Mouse (Mus musculus): ENCODE measurements around the gene Dusp7. TPM values are rescaled to one million over a fixed set of nuclear protein-coding genes. Genes with fewer than 3 reads are reported as not detected.

Gene Dusp7
- polyA plus RNA-seq, 1 experiment from 2014 or later: 27.6 TPM

- ATAC-seq (replicated peaks; ENCODE audit: low FRiP score) (no peak), DNase-seq (ENCODE audit: low spot score) (no peak)
- 6% methylated on average over 11 of the region's 11 CpGs for WGBS
- H3K4me3 ChIP-seq (ENCODE audit: low read depth, low read length): peak overlapping the region; percentile 86
- peak overlapping the region; percentile 92 for H3K9ac ChIP-seq (ENCODE audit: low read length)
- H3K4me1 ChIP-seq (replicated peaks; ENCODE audit: control insufficient read depth, insufficient read depth, low read length): peaks cover 9% of the 10 kb centered on the region
- H3K4me2 ChIP-seq (ENCODE audit: low read depth, low read length, severe bottlenecking): peak overlapping the region; percentile 98
- H3K27me3 ChIP-seq (ENCODE audit: control insufficient read depth, insufficient read depth, low read length): no peaks in the 10 kb centered on the region
- H3K9me3 ChIP-seq (ENCODE audit: control insufficient read depth, low read length): no peaks in the 10 kb centered on the region
- H3K36me3 ChIP-seq (ENCODE audit: control insufficient read depth, insufficient read depth, low read length): peaks cover 5% of the 10 kb centered on the region; the same call in 1 of the 2 replicates
- H3K27ac ChIP-seq (ENCODE audit: low read depth, low read length): no peak overlapping the region
Measured at GRCm38 (mm10) chr9:106369801-106370485, 1.5 kb downstream of the Dusp7 start.

GRCm38 (mm10) chr9:106370620-106371383 lies 2.4 kb downstream of the Dusp7 start:
- H3K4me2 ChIP-seq (ENCODE audit: low read depth, low read length, severe bottlenecking): peak overlapping the region; percentile 98

GRCm38 (mm10) chr9:106371384-106371671 lies 2.9 kb downstream of the Dusp7 start:
- no peak overlapping the region for H3K9ac ChIP-seq (ENCODE audit: low read length)
- no peaks in the 10 kb centered on the region for H3K9me3 ChIP-seq (ENCODE audit: control insufficient read depth, low read length)
- H3K36me3 ChIP-seq (ENCODE audit: control insufficient read depth, insufficient read depth, low read length): peaks cover 5% of the 10 kb centered on the region; the same call in 1 of the 2 replicates
- DNase-seq (ENCODE audit: low spot score) (no peak), ATAC-seq (replicated peaks; ENCODE audit: low FRiP score) (no peak)
- no peak overlapping the region for H3K4me2 ChIP-seq (ENCODE audit: low read depth, low read length, severe bottlenecking)
- no peaks in the 10 kb centered on the region for H3K27me3 ChIP-seq (ENCODE audit: control insufficient read depth, insufficient read depth, low read length)
- H3K4me1 ChIP-seq (replicated peaks; ENCODE audit: control insufficient read depth, insufficient read depth, low read length): peaks cover 8% of the 10 kb centered on the region
- no peak overlapping the region for H3K27ac ChIP-seq (ENCODE audit: low read depth, low read length)
- WGBS: 71% methylated on average over 6 of the region's 6 CpGs
- H3K4me3 ChIP-seq (ENCODE audit: low read depth, low read length): no peak overlapping the region

More at GRCm38 (mm10) chr9:106370620-106371383, 2.4 kb downstream of the Dusp7 start:
- H3K27me3 ChIP-seq (ENCODE audit: control insufficient read depth, insufficient read depth, low read length): no peaks in the 10 kb centered on the region
- 82% methylated on average over 30 of the region's 30 CpGs for WGBS
- peaks cover 9% of the 10 kb centered on the region for H3K4me1 ChIP-seq (replicated peaks; ENCODE audit: control insufficient read depth, insufficient read depth, low read length)
- peak overlapping the region; percentile 86 for H3K4me3 ChIP-seq (ENCODE audit: low read depth, low read length)
- ATAC-seq (replicated peaks; ENCODE audit: low FRiP score): no peak
- no peak overlapping the region; the same call in 1 of the 2 replicates for H3K9ac ChIP-seq (ENCODE audit: low read length)
- H3K36me3 ChIP-seq (ENCODE audit: control insufficient read depth, insufficient read depth, low read length): peaks cover 5% of the 10 kb centered on the region; the same call in 1 of the 2 replicates
- no peak overlapping the region for H3K27ac ChIP-seq (ENCODE audit: low read depth, low read length)
- DNase-seq (ENCODE audit: low spot score): no peak
- H3K9me3 ChIP-seq (ENCODE audit: control insufficient read depth, low read length): no peaks in the 10 kb centered on the region

GRCm38 (mm10) chr9:106371776-106372175 lies 3.3 kb downstream of the Dusp7 start:
- no peak overlapping the region for H3K27ac ChIP-seq (ENCODE audit: low read depth, low read length)
- DNase-seq (ENCODE audit: low spot score) (no peak), ATAC-seq (replicated peaks; ENCODE audit: low FRiP score) (no peak)
- H3K4me2 ChIP-seq (ENCODE audit: low read depth, low read length, severe bottlenecking): no peak overlapping the region
- H3K9ac ChIP-seq (ENCODE audit: low read length): no peak overlapping the region; the same call in 1 of the 2 replicates
- peaks cover 5% of the 10 kb centered on the region; the same call in 1 of the 2 replicates for H3K36me3 ChIP-seq (ENCODE audit: control insufficient read depth, insufficient read depth, low read length)
- peaks cover 6% of the 10 kb centered on the region for H3K4me1 ChIP-seq (replicated peaks; ENCODE audit: control insufficient read depth, insufficient read depth, low read length)
- no peak overlapping the region for H3K4me3 ChIP-seq (ENCODE audit: low read depth, low read length)
- WGBS: 46% methylated on average over 6 of the region's 6 CpGs
- no peaks in the 10 kb centered on the region for H3K9me3 ChIP-seq (ENCODE audit: control insufficient read depth, low read length)
- no peaks in the 10 kb centered on the region for H3K27me3 ChIP-seq (ENCODE audit: control insufficient read depth, insufficient read depth, low read length)

- WGBS: 94% methylated on average over 11 of the region's 11 CpGs
- H3K27ac ChIP-seq (ENCODE audit: low read depth, low read length): no peak overlapping the region
- no peak overlapping the region for H3K4me3 ChIP-seq (ENCODE audit: low read depth, low read length)
- no peak overlapping the region for H3K4me2 ChIP-seq (ENCODE audit: low read depth, low read length, severe bottlenecking)
- DNase-seq (ENCODE audit: low spot score) (no peak), ATAC-seq (replicated peaks; ENCODE audit: low FRiP score) (no peak)
- H3K36me3 ChIP-seq (ENCODE audit: control insufficient read depth, insufficient read depth, low read length): peaks cover 5% of the 10 kb centered on the region; the same call in 1 of the 2 replicates
- H3K9ac ChIP-seq (ENCODE audit: low read length): no peak overlapping the region
- H3K9me3 ChIP-seq (ENCODE audit: control insufficient read depth, low read length): no peaks in the 10 kb centered on the region
- H3K4me1 ChIP-seq (replicated peaks; ENCODE audit: control insufficient read depth, insufficient read depth, low read length): peaks cover 4% of the 10 kb centered on the region; the same call in 1 of the 2 replicates
- no peaks in the 10 kb centered on the region for H3K27me3 ChIP-seq (ENCODE audit: control insufficient read depth, insufficient read depth, low read length)
Measured at GRCm38 (mm10) chr9:106372431-106373412, 4.3 kb downstream of the Dusp7 start.

- H3K4me2 ChIP-seq (ENCODE audit: low read depth, low read length, severe bottlenecking): no peak overlapping the region
- WGBS: 89% methylated on average over 7 of the region's 7 CpGs
- H3K4me1 ChIP-seq (replicated peaks; ENCODE audit: control insufficient read depth, insufficient read depth, low read length): peaks cover 4% of the 10 kb centered on the region; the same call in 1 of the 2 replicates
- H3K36me3 ChIP-seq (ENCODE audit: control insufficient read depth, insufficient read depth, low read length): peaks cover 5% of the 10 kb centered on the region; the same call in 1 of the 2 replicates
- no peak for DNase-seq (ENCODE audit: low spot score)
- no peak overlapping the region for H3K27ac ChIP-seq (ENCODE audit: low read depth, low read length)
- H3K9ac ChIP-seq (ENCODE audit: low read length): no peak overlapping the region
- ATAC-seq (replicated peaks; ENCODE audit: low FRiP score): no peak
- H3K27me3 ChIP-seq (ENCODE audit: control insufficient read depth, insufficient read depth, low read length): no peaks in the 10 kb centered on the region
- no peak overlapping the region for H3K4me3 ChIP-seq (ENCODE audit: low read depth, low read length)
- H3K9me3 ChIP-seq (ENCODE audit: control insufficient read depth, low read length): no peaks in the 10 kb centered on the region
Measured at GRCm38 (mm10) chr9:106373973-106374372, 5.5 kb downstream of the Dusp7 start.

- H3K9me3 ChIP-seq (ENCODE audit: control insufficient read depth, low read length): no peaks in the 10 kb centered on the region
- no peaks in the 10 kb centered on the region for H3K4me1 ChIP-seq (replicated peaks; ENCODE audit: control insufficient read depth, insufficient read depth, low read length)
- no peak overlapping the region for H3K4me2 ChIP-seq (ENCODE audit: low read depth, low read length, severe bottlenecking)
- no peak overlapping the region for H3K27ac ChIP-seq (ENCODE audit: low read depth, low read length)
- H3K27me3 ChIP-seq (ENCODE audit: control insufficient read depth, insufficient read depth, low read length): no peaks in the 10 kb centered on the region
- H3K36me3 ChIP-seq (ENCODE audit: control insufficient read depth, insufficient read depth, low read length): peaks cover 4% of the 10 kb centered on the region; the same call in 1 of the 2 replicates
- DNase-seq (ENCODE audit: low spot score) (no peak), ATAC-seq (replicated peaks; ENCODE audit: low FRiP score) (no peak)
- H3K9ac ChIP-seq (ENCODE audit: low read length): no peak overlapping the region
- H3K4me3 ChIP-seq (ENCODE audit: low read depth, low read length): no peak overlapping the region
- WGBS: 90% methylated on average over 8 of the region's 8 CpGs
Measured at GRCm38 (mm10) chr9:106377247-106377646, 8.8 kb downstream of the Dusp7 start.

GRCm38 (mm10) chr9:106378045-106378444 lies 9.6 kb downstream of the Dusp7 start:
- H3K27ac ChIP-seq (ENCODE audit: low read depth, low read length): no peak overlapping the region
- H3K36me3 ChIP-seq (ENCODE audit: control insufficient read depth, insufficient read depth, low read length): peaks cover 2% of the 10 kb centered on the region; the same call in 1 of the 2 replicates

More at GRCm38 (mm10) chr9:106378045-106378444, 9.6 kb downstream of the Dusp7 start:
- no peak overlapping the region for H3K9ac ChIP-seq (ENCODE audit: low read length)
- H3K4me2 ChIP-seq (ENCODE audit: low read depth, low read length, severe bottlenecking): no peak overlapping the region
- ATAC-seq (replicated peaks; ENCODE audit: low FRiP score): no peak
- no peaks in the 10 kb centered on the region for H3K9me3 ChIP-seq (ENCODE audit: control insufficient read depth, low read length)
- no peaks in the 10 kb centered on the region for H3K27me3 ChIP-seq (ENCODE audit: control insufficient read depth, insufficient read depth, low read length)
- peaks cover 2% of the 10 kb centered on the region for H3K4me1 ChIP-seq (replicated peaks; ENCODE audit: control insufficient read depth, insufficient read depth, low read length)
- no peak overlapping the region for H3K4me3 ChIP-seq (ENCODE audit: low read depth, low read length)
- no peak for DNase-seq (ENCODE audit: low spot score)
- WGBS: 92% methylated on average over 3 of the region's 3 CpGs
